Mouse (Mus musculus) MEL (cell line): ENCODE results near the gene Ggt1.

Source experiments
- BHLHE40 ChIP-seq: IDR thresholded peaks from 2 replicates; pipeline ENCODE4 v1.6.1; 2012; ENCODE audit warnings: low read depth, mild to moderate bottlenecking, inconsistent platforms, low read length, improper control_type of control experiment, borderline replicate concordance
- CTCF ChIP-seq, 3 experiments: IDR thresholded peaks in 2 of 3; conservative IDR thresholded peaks in 1 of 3; 2 replicates each; pipeline ENCODE4 v1.5.1; 2011 to 2012; ENCODE audit warnings: low read length in 3 of 3, low read depth in 2 of 3, mild to moderate bottlenecking in 2 of 3, improper control_type of control experiment in 1 of 3, inconsistent platforms in 1 of 3, mixed read lengths in 1 of 3, moderate library complexity in 1 of 3; ENCODE audit not compliant: control insufficient read depth in 1 of 3, insufficient read depth in 1 of 3, poor library complexity in 1 of 3, severe bottlenecking in 1 of 3
- E2F4 ChIP-seq: IDR thresholded peaks from 2 replicates; pipeline ENCODE4 v1.6.1; 2011; ENCODE audit warnings: low read depth, low read length, improper control_type of control experiment, borderline replicate concordance
- EP300 ChIP-seq, 2 experiments: IDR thresholded peaks; 2 replicates each; pipeline ENCODE4 v1.6.1; 2011; ENCODE audit warnings: improper control_type of control experiment in 2 of 2, low read length in 2 of 2, low read depth in 1 of 2, mild to moderate bottlenecking in 1 of 2
- GATA1 ChIP-seq: IDR thresholded peaks from 2 replicates; pipeline ENCODE4 v1.6.1; 2011; ENCODE audit warnings: low read depth, low read length, improper control_type of control experiment
- MAFK ChIP-seq: IDR thresholded peaks from 2 replicates; pipeline ENCODE4 v1.6.1; 2011; ENCODE audit warnings: low read depth, mild to moderate bottlenecking, low read length, improper control_type of control experiment, borderline replicate concordance
- MAX ChIP-seq: IDR thresholded peaks from 2 replicates; pipeline ENCODE4 v1.6.1; 2011; ENCODE audit warnings: low read length, improper control_type of control experiment
- NRF1 ChIP-seq: IDR thresholded peaks from 2 replicates; pipeline ENCODE4 v1.6.1; 2014; ENCODE audit warnings: low read depth, mild to moderate bottlenecking, inconsistent platforms, low read length, improper control_type of control experiment, moderate library complexity; ENCODE audit not compliant: poor library complexity, insufficient read depth, severe bottlenecking
- POLR2A ChIP-seq, 2 experiments: IDR thresholded peaks; 2 replicates each; pipeline ENCODE4 v1.6.1; 2011 to 2012; ENCODE audit warnings: low read length in 2 of 2, mild to moderate bottlenecking in 2 of 2, control low read depth in 1 of 2, improper control_type of control experiment in 1 of 2, low read depth in 1 of 2, moderate library complexity in 1 of 2; ENCODE audit not compliant: control insufficient read depth in 1 of 2, insufficient read depth in 1 of 2, poor library complexity in 1 of 2
- SMC3 ChIP-seq: IDR thresholded peaks from 2 replicates; pipeline ENCODE4 v1.6.1; 2011; ENCODE audit warnings: low read depth, low read length, improper control_type of control experiment
- TAL1 ChIP-seq: IDR thresholded peaks from 2 replicates; pipeline ENCODE4 v1.6.1; 2012; ENCODE audit warnings: mild to moderate bottlenecking, inconsistent platforms, low read length, moderate library complexity, mixed read lengths
- USF1 ChIP-seq: IDR thresholded peaks from 2 replicates; pipeline ENCODE4 v1.6.1; 2014; ENCODE audit warnings: low read depth, mild to moderate bottlenecking, inconsistent platforms, low read length, improper control_type of control experiment, moderate library complexity

GRCm38 (mm10) chr10:75600189-75600730 is 38.9 kb downstream of the Ggt1 start:
- TF ChIP-seq CTCF (IDR thresholded peaks at IDR 0.05 in 2 of 3, conservative IDR thresholded peaks at IDR 0.05 in 1 of 3; ENCODE audit: control insufficient read depth in 1 of 3, insufficient read depth in 1 of 3, low read depth in 2 of 3, low read length in 3 of 3, poor library complexity in 1 of 3, severe bottlenecking in 1 of 3) (no peak), GATA1 (no peak), MAX (no peak), E2F4 (no peak), TAL1 (no peak), NRF1 (no peak), USF1 (no peak), BHLHE40 (no peak), MAFK (no peak), POLR2A (IDR thresholded peaks at IDR 0.05; ENCODE audit: control insufficient read depth in 1 of 2, insufficient read depth in 1 of 2, low read depth in 1 of 2, low read length in 2 of 2, poor library complexity in 1 of 2) (no peak), SMC3 (no peak), EP300 (IDR thresholded peaks at IDR 0.05; ENCODE audit: low read depth in 1 of 2, low read length in 2 of 2) (no peak)
